Mouse (Mus musculus) thymus, postnatal 36 days (tissue): Measurements from ENCODE around the gene Vmn1r32.

Experiments used
- DNase-seq, 2 experiments: peaks; one replicate each; pipeline ENCODE4 v3.0.0; 2022; ENCODE audit warnings: mixed read lengths in 2 of 2

Gene Vmn1r32

GRCm38 (mm10) chr6:66559996-66560395 lies at the start of gene Vmn1r32:
Gene Vmn1r32 (minus strand): TSS chr6:66560096.
- no peak for DNase-seq

- DNase-seq = no peak
Measured at GRCm38 (mm10) chr6:66595804-66596203, 35.9 kb upstream of the Vmn1r32 start.

GRCm38 (mm10) chr6:66535966-66536365 lies 23.9 kb downstream of the Vmn1r32 start:
- no peak for DNase-seq

GRCm38 (mm10) chr6:66535028-66535862 lies 24.7 kb downstream of the Vmn1r32 start, which contains the start of gene Mad2l1:
Gene Mad2l1 (plus strand): TSS chr6:66535390.
- DNase-seq = peak; percentile 97 to 98

- no peak for DNase-seq
Measured at GRCm38 (mm10) chr6:66534366-66534941, 25.4 kb downstream of the Vmn1r32 start.

- DNase-seq = no peak
Measured at GRCm38 (mm10) chr6:66533241-66533640, 26.7 kb downstream of the Vmn1r32 start.

- no peak for DNase-seq
Measured at GRCm38 (mm10) chr6:66528386-66528785, 31.5 kb downstream of the Vmn1r32 start.

GRCm38 (mm10) chr6:66516368-66516767 lies 43.5 kb downstream of the Vmn1r32 start:
- DNase-seq = no peak
